Mouse (Mus musculus) ES-Bruce4 (cell line): ENCODE measurements around the gene Adamts10.

ENCODE experiments used
- CTCF ChIP-seq: IDR thresholded peaks from one replicate; pipeline ENCODE4 v1.8.1; 2011; ENCODE audit warnings: low read depth, low read length
- EP300 ChIP-seq: IDR thresholded peaks from 2 replicates; pipeline ENCODE4 v1.6.1; 2011; ENCODE audit warnings: low read depth, low read length; ENCODE audit not compliant: insufficient read depth
- POLR2A ChIP-seq: IDR thresholded peaks from one replicate; pipeline ENCODE4 v1.8.1; 2011; ENCODE audit warnings: low read length; ENCODE audit not compliant: insufficient read depth

DNA sequence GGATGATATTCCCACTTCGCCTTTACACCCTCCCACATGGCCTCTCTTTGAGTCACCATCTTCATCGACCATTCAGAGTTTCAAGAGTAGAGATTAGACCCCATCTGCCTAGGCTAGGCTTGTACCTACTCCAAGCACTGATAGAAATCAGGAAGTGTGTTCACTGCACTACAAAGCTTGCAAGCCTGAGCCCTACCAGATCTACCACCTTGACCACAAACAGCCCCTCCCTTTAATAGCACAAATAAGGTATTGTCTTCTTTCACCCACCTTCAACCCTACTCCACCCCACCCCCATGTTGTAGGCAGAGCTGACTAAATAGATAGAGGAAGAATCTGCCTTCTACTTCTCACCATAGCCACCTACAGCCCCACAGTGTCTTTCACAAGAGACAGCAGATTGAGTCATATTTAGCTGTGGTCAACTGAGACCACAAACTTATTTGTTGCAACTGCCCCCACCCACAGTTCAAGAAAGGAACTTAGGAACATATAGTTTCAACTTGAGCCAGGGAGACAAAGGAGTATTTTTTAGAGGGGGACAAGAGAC, 39.6 kb downstream of the Adamts10 start:
- TF ChIP-seq POLR2A (no peak), CTCF (no peak), EP300 (no peak)
